Mouse (Mus musculus) limb, embryonic 13.5 days (tissue): ENCODE data around the gene Lfng. TPM values are rescaled to one million over a fixed set of nuclear protein-coding genes. Genes with fewer than 3 reads are reported as not detected.

Source experiments
- ATAC-seq: fragments of 200-750 bp; cut with Nextera tagmentation; 2 replicates; pipeline ENCODE4 v1.8.0; 2017; ENCODE audit warnings: low read depth, moderate number of reproducible peaks, moderate TSS enrichment; ENCODE audit not compliant: low FRiP score
- H3K27ac ChIP-seq: fragments of 300-500 bp; sonication (generic); 2 replicates; pipeline ENCODE4 v1.5.1; 2015; ENCODE audit warnings: inconsistent platforms, mild to moderate bottlenecking, moderate library complexity
- H3K27me3 ChIP-seq: fragments of 300-500 bp; sonication (generic); 2 replicates; pipeline ENCODE4 v1.6.1; 2015; ENCODE audit warnings: mild to moderate bottlenecking, inconsistent platforms
- H3K36me3 ChIP-seq: fragments of 300-500 bp; sonication (generic); 2 replicates; pipeline ENCODE4 v1.6.1; 2015; ENCODE audit warnings: inconsistent platforms, mild to moderate bottlenecking, moderate library complexity
- H3K4me1 ChIP-seq: fragments of 300-500 bp; sonication (generic); 2 replicates; pipeline ENCODE4 v1.6.1; 2015; ENCODE audit warnings: inconsistent platforms
- H3K4me2 ChIP-seq: fragments of 300-500 bp; sonication (generic); replicated peaks from 2 replicates; pipeline ENCODE4 v1.6.1; 2015; ENCODE audit warnings: inconsistent platforms, mild to moderate bottlenecking, moderate library complexity
- H3K4me3 ChIP-seq: fragments of 300-500 bp; sonication (generic); 2 replicates; pipeline ENCODE4 v1.5.1; 2015; ENCODE audit warnings: moderate library complexity, mild to moderate bottlenecking, inconsistent platforms
- H3K9ac ChIP-seq: fragments of 300-500 bp; sonication (generic); 2 replicates; pipeline ENCODE4 v1.6.1; 2015; ENCODE audit warnings: mild to moderate bottlenecking, inconsistent platforms
- H3K9me3 ChIP-seq: fragments of 300-500 bp; sonication (generic); 2 replicates; pipeline ENCODE4 v1.6.1; 2016; ENCODE audit warnings: inconsistent platforms
- WGBS: fragments of 180-500 bp; shearing (Covaris S2); methylation state at CpG from one replicate; pipeline ENCODE4 v1.1.7; 2015; 5-methylcytosine and 5-hydroxymethylcytosine counted together
- polyA plus RNA-seq: library from polyadenylated mRNA; unstranded; fragments of >200 nt; fragmentation: Nextera tagmentation; extraction: Ambion mirVana; gene quantifications from 2 replicates; pipeline ENCODE4 v1.2.1, GENCODE M21; 2015

Lfng gene
- polyA plus RNA-seq, 1 experiment from 2014 or later: 13.4 TPM

- WGBS: 16% methylated on average over 13 of the region's 13 CpGs
- Histone ChIP-seq H3K27me3 (peaks cover 80% of the 10 kb centered on the region), H3K4me1 (peaks cover 73% of the 10 kb centered on the region), H3K36me3 (peaks cover 8% of the 10 kb centered on the region; the same call in 1 of the 2 replicates), H3K9ac (peak overlapping the region; percentile 74), H3K9me3 (no peaks in the 10 kb centered on the region), H3K27ac (peak overlapping the region; percentile 85; the same call in 1 of the 2 replicates), H3K4me3 (peak overlapping the region; percentile 57), H3K4me2 (peak overlapping the region; percentile 89)
- no peak for ATAC-seq
These were observed 2.6 kb downstream of the Lfng start for GRCm38 (mm10) chr5:140609511-140610272.

- H3K4me3 ChIP-seq: peak overlapping the region; percentile 57
- no peaks in the 10 kb centered on the region for H3K9me3 ChIP-seq
- H3K36me3 ChIP-seq: peaks cover 8% of the 10 kb centered on the region; the same call in 1 of the 2 replicates
- peak overlapping the region; percentile 74 for H3K9ac ChIP-seq
- H3K27ac ChIP-seq: peak overlapping the region; percentile 85
- peak; percentile 41; the same call in 1 of the 2 replicates for ATAC-seq
- peaks cover 72% of the 10 kb centered on the region for H3K27me3 ChIP-seq
- 1% methylated on average over 29 of the region's 30 CpGs for WGBS
- H3K4me2 ChIP-seq: peak overlapping the region; percentile 89
- peaks cover 69% of the 10 kb centered on the region for H3K4me1 ChIP-seq
These were observed 3.3 kb downstream of the Lfng start for GRCm38 (mm10) chr5:140610273-140611011.

GRCm38 (mm10) chr5:140611021-140611583 is 4.0 kb downstream of the Lfng start:
- Histone ChIP-seq H3K36me3 (peaks cover 8% of the 10 kb centered on the region; the same call in 1 of the 2 replicates), H3K4me3 (peak overlapping the region; percentile 57), H3K9ac (peak overlapping the region; percentile 74), H3K9me3 (no peaks in the 10 kb centered on the region), H3K4me1 (peaks cover 64% of the 10 kb centered on the region), H3K27ac (peak overlapping the region; percentile 85), H3K27me3 (peaks cover 66% of the 10 kb centered on the region), H3K4me2 (peak overlapping the region; percentile 89)
- WGBS: 12% methylated on average over 21 of the region's 21 CpGs
- no peak for ATAC-seq

GRCm38 (mm10) chr5:140611611-140612185 is 4.6 kb downstream of the Lfng start:
- Histone ChIP-seq H3K36me3 (peaks cover 8% of the 10 kb centered on the region; the same call in 1 of the 2 replicates), H3K9ac (peak overlapping the region; percentile 74; the same call in 1 of the 2 replicates), H3K4me2 (peak overlapping the region; percentile 89), H3K27ac (peak overlapping the region; percentile 85; the same call in 1 of the 2 replicates), H3K4me1 (peaks cover 58% of the 10 kb centered on the region), H3K27me3 (peaks cover 60% of the 10 kb centered on the region), H3K4me3 (peak overlapping the region; percentile 57), H3K9me3 (no peaks in the 10 kb centered on the region)
- WGBS: 21% methylated on average over 15 of the region's 15 CpGs
- ATAC-seq: no peak

- H3K27ac ChIP-seq: no peak overlapping the region
- H3K4me3 ChIP-seq: no peak overlapping the region
- H3K4me2 ChIP-seq: peak overlapping the region; percentile 89
- H3K9me3 ChIP-seq: no peaks in the 10 kb centered on the region
- peaks cover 55% of the 10 kb centered on the region for H3K27me3 ChIP-seq
- H3K4me1 ChIP-seq: peaks cover 53% of the 10 kb centered on the region
- no peak for ATAC-seq
- H3K36me3 ChIP-seq: peaks cover 8% of the 10 kb centered on the region; the same call in 1 of the 2 replicates
- peak overlapping the region; percentile 74; the same call in 1 of the 2 replicates for H3K9ac ChIP-seq
- WGBS: 59% methylated on average over 18 of the region's 18 CpGs
These were observed 5.1 kb downstream of the Lfng start for GRCm38 (mm10) chr5:140612191-140612590.

- Histone ChIP-seq H3K9me3 (no peaks in the 10 kb centered on the region), H3K36me3 (peaks cover 8% of the 10 kb centered on the region; the same call in 1 of the 2 replicates), H3K9ac (no peak overlapping the region), H3K4me2 (no peak overlapping the region), H3K27ac (no peak overlapping the region), H3K4me3 (no peak overlapping the region), H3K27me3 (peaks cover 35% of the 10 kb centered on the region), H3K4me1 (peaks cover 34% of the 10 kb centered on the region)
- no peak for ATAC-seq
- WGBS: 92% methylated on average over 10 of the region's 10 CpGs
These were observed 7.0 kb downstream of the Lfng start for GRCm38 (mm10) chr5:140614141-140614540.

GRCm38 (mm10) chr5:140614837-140615236 is 7.7 kb downstream of the Lfng start:
- Histone ChIP-seq H3K4me2 (no peak overlapping the region), H3K9me3 (no peaks in the 10 kb centered on the region), H3K4me3 (no peak overlapping the region), H3K36me3 (peaks cover 8% of the 10 kb centered on the region; the same call in 1 of the 2 replicates), H3K27me3 (peaks cover 28% of the 10 kb centered on the region), H3K27ac (no peak overlapping the region), H3K4me1 (peaks cover 27% of the 10 kb centered on the region), H3K9ac (no peak overlapping the region)
- no peak for ATAC-seq
- 80% methylated on average over 4 of the region's 4 CpGs for WGBS

GRCm38 (mm10) chr5:140615321-140616109 is 8.4 kb downstream of the Lfng start:
- 84% methylated on average over 10 of the region's 10 CpGs for WGBS
- Histone ChIP-seq H3K9ac (no peak overlapping the region), H3K27me3 (peaks cover 22% of the 10 kb centered on the region), H3K9me3 (no peaks in the 10 kb centered on the region), H3K4me2 (no peak overlapping the region), H3K27ac (no peak overlapping the region), H3K4me3 (no peak overlapping the region), H3K4me1 (peaks cover 25% of the 10 kb centered on the region), H3K36me3 (peaks cover 8% of the 10 kb centered on the region; the same call in 1 of the 2 replicates)
- ATAC-seq: no peak

GRCm38 (mm10) chr5:140616110-140616503 is 9.0 kb downstream of the Lfng start:
- H3K27ac ChIP-seq: no peak overlapping the region
- no peak overlapping the region for H3K9ac ChIP-seq
- no peak for ATAC-seq

GRCm38 (mm10) chr5:140616691-140617090 is 9.6 kb downstream of the Lfng start:
- no peak for ATAC-seq
- H3K4me3 ChIP-seq: no peak overlapping the region

More at GRCm38 (mm10) chr5:140616110-140616503, 9.0 kb downstream of the Lfng start:
- H3K4me1 ChIP-seq: peaks cover 25% of the 10 kb centered on the region
- H3K4me2 ChIP-seq: no peak overlapping the region
- 83% methylated on average over 6 of the region's 6 CpGs for WGBS
- H3K4me3 ChIP-seq: no peak overlapping the region
- peaks cover 17% of the 10 kb centered on the region for H3K27me3 ChIP-seq
- peaks cover 10% of the 10 kb centered on the region; the same call in 1 of the 2 replicates for H3K36me3 ChIP-seq
- no peaks in the 10 kb centered on the region for H3K9me3 ChIP-seq

GRCm38 (mm10) chr5:140617714-140618113 is 10.6 kb downstream of the Lfng start:
- H3K4me1 ChIP-seq: peaks cover 16% of the 10 kb centered on the region; the same call in 1 of the 2 replicates
- ATAC-seq: no peak
- H3K27ac ChIP-seq: no peak overlapping the region
- H3K9ac ChIP-seq: no peak overlapping the region
- no peaks in the 10 kb centered on the region for H3K9me3 ChIP-seq
- WGBS: 78% methylated on average over 5 of the region's 5 CpGs
- H3K36me3 ChIP-seq: peaks cover 26% of the 10 kb centered on the region
- no peak overlapping the region for H3K4me3 ChIP-seq
- H3K27me3 ChIP-seq: peaks cover 1% of the 10 kb centered on the region
- no peak overlapping the region for H3K4me2 ChIP-seq

More at GRCm38 (mm10) chr5:140616691-140617090, 9.6 kb downstream of the Lfng start:
- 63% methylated on average over 9 of the region's 9 CpGs for WGBS
- Histone ChIP-seq H3K27me3 (peaks cover 12% of the 10 kb centered on the region), H3K36me3 (peaks cover 15% of the 10 kb centered on the region), H3K27ac (no peak overlapping the region), H3K4me1 (peaks cover 20% of the 10 kb centered on the region), H3K9me3 (no peaks in the 10 kb centered on the region), H3K4me2 (no peak overlapping the region), H3K9ac (no peak overlapping the region)
